Mouse (Mus musculus): ENCODE results near the gene Gde1. TPM values are rescaled to one million over a fixed set of nuclear protein-coding genes. Genes with fewer than 3 reads are reported as not detected.

Gde1 gene
- 10 to 100 TPM; 46.0 to 55.2 (median 49.7) TPM for total RNA-seq (2022)

DNA sequence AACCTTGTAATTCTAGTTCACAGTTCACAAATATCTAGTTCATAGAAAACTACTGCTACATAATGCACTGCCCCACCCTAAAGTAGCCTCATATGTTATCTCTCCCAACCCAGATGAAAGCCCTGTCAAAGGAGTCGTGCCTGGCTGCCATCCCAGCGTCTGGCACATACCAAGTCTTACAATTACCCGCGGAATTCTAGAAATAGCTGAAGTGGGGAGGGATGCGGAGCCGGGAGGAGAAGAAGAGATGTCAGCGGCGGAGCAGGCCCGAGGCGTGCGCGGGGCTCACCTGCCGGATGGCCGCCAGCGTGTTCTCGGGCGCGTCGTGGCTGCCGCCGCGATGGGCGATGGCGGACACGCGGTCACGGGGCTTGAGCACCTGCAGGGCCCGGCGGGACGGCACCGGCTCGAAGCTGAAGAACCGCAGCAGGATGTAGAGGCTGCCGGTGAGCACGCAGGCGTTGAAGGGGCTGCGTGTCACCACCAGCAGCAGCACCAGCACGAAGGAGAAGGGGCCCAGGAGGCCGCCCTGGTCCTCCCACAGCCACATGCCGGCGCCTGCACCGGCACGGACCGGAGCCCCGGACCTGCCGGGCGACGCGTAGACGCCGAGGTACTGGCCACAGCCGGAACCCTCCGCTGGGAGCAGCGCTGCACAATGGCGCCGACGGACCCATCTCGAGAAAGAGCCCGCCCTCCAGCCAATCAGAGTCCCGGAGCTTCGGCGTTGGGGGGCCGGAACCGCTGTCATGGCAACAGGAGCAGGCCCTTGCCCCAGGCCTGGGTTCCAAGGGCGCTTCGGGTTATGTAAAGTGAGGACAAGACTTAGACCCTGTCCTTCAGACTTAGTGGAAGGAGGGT, at the start of gene Gde1:
Gene Gde1, minus strand, starts transcription at position 678 of the 861 bp plus-strand sequence.
- peak; percentile 82 to 85 for DNase-seq (ENCODE audit: low spot score in 2 of 2)

DNA sequence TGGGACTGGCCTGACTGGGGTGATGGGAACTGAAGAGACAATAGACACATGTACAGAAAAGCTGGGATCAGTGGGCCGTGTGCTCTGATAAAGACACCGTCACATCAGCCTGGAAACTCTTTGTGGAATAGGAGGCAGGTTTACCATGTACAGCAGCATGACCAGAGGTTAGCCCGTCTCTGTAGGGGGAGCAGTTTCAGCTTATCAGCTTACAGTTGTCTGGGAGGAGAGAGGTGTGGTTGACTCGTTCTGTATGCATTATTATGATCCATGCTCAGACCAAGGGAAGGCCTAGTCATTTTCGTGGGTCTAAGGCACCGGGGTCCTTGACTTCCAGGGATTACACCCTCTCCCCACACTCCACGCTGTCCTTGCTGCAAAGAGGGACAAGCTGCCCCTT, 46.0 kb upstream of the Gde1 start:
- no peak for DNase-seq (ENCODE audit: low spot score in 2 of 2)

DNA sequence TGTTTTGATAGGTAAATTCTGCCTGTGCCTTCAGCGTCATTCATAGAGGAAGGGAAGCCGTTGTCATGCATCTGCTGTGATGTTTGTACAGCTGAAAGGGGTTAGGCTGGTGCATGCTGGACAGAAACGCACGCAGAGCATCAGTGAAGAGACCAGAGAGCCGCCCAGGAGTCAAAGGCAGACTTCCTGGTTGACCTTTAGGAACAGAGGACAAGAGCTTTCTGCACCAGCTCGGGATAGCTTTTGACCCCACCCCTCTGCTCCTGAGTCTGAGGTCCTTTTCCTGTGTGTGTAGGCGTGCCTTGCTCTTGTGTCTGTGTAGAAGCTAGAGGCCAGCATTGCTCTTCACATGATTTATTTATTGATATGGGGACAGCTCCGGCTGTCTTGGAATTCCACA, 44.1 kb upstream of the Gde1 start:
- no peak for DNase-seq (ENCODE audit: low spot score in 2 of 2)

DNA sequence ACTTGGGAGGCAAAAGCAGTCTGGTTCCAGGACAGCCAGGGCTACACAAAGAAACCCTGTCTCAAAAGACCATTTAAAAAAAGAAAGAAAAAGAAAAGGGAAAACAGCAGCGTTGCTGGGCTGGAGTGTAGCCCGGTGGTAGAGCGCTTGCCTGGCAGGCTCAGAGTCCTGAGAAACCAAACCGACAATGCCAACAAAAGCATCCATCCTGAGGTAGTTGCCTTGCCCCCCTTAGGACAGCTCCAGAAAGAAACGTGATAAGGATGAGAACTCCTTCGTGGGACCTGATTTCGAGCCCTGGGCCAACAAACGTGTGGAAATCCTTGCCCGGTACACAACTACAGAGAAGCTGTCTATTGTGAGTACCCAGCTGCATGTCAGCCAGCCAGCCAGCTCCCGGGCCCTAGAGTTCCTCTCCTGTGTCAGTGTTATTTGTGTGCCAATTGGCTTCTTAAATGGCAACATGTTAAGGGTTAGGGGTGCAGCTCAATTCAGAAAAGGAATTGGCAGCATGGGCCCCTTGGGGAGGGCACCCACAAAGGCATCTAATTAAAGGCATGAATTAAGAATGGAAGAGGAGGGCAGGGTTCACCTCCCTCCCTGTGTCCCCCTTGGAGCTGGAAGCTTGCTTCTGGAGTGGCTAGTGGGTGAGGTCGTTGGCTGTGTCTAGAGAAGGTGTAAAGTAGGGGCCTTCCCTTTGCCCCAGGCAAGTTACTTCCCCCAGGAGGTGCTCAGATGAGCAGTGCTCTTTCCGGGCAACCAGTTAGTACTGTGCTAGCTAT, 42.5 kb upstream of the Gde1 start:
- DNase-seq (ENCODE audit: low spot score in 2 of 2), result no peak

DNA sequence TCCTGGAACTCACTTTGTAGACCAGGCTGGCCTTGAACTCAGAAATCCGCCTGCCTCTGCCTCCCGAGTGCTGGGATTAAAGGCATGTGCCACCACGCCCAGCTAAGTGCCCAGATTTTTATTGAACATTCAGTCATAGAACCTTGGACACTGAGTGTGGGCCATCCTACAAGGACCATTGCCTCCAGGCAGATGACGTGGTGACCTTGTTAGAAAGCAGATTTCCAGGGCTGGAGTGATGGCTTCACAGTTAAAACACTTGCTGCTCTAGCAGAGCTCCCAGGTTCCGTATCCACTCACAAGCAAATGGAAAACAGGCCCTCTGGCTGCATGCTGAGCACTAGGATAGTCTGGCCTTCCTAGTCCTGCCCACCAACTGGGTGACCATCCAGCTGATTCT, 39.2 kb upstream of the Gde1 start:
- DNase-seq (ENCODE audit: low spot score in 2 of 2), result no peak

DNA sequence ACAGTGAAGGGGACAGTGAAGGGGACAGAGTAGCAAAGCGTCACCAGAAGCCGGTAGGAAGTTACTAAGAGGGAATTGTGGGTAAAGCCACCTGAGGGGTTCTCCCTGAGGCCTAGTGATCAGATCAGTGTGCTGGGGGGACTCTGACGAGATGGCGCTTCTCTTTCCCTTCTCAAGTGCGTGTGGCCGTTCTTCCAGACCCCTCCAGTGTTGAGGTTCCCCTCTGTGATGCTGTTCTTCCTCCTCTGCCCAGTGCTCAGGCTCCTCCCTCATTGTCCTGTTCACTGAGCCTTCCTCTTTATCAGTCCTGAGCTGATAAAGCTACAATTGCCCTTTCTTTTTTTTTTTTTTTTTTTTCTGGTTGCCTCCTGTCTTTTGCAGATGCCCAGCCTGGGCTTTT, 36.7 kb upstream of the Gde1 start:
- DNase-seq (ENCODE audit: low spot score in 2 of 2), result no peak

DNA sequence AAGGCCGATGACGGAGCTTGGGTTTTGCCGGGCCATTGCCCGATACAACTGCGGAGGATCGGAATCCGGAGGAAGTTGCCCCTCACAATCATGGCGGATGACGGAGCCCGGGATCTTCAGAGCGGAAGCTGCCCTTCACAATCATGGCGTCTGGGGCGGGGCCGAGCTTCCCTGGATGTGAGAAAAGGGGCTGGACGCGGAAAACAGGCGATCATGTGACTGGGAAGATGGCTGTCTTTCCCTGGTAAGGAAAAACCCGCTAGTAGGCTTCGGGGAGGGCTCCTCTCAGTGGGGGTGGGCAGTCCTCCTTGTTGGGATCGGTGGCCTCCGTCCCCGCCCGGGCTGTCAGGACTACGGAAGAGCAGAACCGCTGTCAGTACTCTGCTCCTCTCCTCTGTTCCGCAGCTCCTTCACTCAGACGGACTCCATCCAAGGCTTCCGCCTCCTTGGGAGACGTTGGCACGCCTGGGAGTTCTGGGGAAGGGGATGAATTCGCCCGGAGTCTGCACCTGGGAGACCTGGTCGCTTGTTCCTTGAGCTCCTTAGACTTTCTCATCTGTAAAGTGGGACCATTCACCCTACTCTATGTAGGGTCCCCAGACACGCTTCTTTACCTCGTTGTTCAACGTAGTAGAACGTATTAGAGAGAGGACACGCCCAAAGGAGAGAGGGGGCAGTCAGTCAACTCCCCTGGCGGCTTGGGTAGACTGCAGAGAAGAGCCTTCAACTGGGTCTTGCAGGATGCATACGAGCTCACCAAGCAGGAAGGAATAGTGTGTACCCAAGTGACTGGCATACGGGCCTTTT, 35.2 kb upstream of the Gde1 start:
- DNase-seq (ENCODE audit: low spot score in 2 of 2), result peak; percentile 92 to 93

DNA sequence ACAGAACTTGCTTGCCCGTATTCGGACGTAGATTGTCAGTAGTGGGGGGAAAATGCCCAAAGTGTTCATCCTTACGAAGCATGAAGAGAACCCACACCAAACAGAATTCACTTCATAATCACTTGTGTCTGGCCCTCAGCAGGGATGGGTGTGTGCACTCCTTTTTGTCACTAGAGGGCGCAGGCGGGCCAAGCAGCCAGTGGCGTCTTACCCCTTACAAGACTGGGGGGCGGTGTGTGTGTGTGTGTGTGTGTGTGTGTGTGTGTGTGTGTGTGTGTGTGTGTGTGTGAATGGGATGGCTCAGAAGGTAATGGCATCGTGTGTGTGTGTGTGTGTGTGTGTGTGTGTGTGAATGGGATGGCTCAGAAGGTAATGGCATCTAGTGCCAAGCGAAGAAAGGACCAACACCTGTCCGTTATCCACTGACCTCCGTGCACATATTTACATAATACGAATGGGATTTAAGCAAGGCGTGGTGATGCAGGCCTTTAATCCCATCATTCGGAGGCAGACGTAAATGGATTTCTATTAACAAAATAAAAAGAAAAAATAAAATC, 34.5 kb upstream of the Gde1 start, which contains the start of gene Vps35l:
Gene Vps35l, plus strand, starts transcription at position 252 of the 557 bp plus-strand sequence.
- DNase-seq (ENCODE audit: low spot score in 2 of 2), result peak; percentile 57 to 74

DNA sequence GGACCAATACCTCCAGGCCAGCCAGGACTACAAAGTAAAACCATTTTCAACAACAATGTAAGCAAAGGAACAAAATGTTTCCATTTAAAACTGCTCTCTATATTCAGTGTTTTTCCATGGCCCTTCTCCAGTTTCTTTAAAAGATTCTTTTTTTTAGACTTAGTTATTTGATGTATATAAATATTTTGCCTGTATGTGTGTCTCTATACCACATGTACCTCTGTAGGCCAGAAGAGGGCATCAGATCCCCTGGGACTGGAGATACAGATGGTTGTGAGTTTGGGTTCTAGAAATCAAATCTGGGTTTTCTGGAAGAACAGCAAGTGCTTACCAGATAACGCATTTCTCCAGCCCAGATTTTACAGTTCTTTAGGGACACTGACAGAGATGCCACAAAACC, 33.2 kb upstream of the Gde1 start:
- no peak for DNase-seq (ENCODE audit: low spot score in 2 of 2)

DNA sequence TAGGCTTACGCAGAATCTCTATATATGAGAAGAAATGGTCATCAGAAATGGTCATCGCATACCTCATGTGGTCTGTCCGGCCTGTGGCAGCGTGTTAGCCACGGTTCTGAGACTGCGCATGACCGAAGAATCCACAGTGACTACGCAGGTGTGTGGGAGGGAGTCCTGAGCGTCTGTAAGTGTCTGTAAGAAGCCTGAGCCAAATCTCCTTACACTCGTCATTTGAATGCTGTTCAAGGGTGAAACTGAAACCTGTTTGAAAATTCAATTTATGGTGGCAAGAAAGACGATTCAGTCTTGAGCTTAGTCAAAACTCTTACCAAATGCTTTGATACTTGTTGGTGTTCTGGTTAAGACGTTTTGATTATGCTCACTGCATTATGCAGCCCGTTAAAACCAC, 27.6 kb upstream of the Gde1 start:
- DNase-seq (ENCODE audit: low spot score in 2 of 2), result no peak

DNA sequence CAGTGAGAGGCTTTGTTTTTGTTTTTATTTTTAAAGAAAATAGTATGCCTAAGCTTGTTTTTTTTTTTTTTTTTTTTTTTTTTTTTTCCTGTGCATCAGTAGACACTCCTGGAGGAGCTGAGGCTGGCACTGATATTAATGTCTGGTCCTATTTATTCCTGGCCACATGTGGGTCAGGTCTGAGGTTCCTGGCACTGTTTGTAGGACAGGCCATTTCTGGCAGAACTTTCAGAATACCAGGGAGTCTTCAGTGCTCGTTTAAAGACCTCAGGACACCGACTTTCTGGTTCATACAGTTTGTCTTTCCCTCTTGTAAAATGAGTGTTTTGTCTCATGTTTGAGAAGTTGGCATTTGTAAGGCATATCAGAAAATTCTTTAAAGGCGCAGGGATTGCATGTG, 26.2 kb upstream of the Gde1 start:
- peak; percentile 5 to 8 for DNase-seq (ENCODE audit: low spot score in 2 of 2)

DNA sequence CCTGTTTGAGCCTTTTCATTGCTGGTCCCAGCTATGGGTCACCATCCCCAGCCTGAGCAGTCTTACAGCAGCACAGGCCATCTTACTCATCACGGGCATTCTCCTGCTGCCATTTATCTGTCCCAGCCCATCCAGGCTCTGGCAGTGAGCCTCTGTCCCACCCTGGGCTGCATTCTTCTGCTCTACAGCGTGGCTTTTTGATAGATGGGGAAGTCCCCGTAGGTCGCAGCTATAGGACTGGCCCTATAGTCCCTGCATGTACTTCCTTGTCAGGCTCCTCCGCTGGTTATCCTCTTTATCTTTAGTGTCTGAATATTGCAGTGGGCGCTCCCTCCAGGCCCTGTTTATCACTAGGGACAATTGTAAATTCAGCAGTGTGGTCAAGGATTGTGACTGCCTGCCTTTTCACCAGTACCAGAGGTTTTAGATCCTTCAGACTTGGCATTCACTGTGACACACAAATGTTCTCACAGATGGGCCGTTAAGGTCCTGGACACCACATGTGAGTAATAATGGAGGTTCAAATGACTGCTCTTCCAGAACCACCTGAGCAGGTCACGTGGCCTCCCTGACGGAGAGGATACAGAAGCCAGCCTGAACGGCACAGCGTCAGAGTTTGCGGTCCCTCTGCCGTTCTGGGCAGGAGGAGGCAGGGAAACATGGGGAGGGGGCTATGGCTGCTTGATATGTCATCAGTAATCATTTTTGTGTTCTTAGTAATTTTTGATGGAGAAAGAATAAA, 23.4 kb upstream of the Gde1 start:
- no peak for DNase-seq (ENCODE audit: low spot score in 2 of 2)

DNA sequence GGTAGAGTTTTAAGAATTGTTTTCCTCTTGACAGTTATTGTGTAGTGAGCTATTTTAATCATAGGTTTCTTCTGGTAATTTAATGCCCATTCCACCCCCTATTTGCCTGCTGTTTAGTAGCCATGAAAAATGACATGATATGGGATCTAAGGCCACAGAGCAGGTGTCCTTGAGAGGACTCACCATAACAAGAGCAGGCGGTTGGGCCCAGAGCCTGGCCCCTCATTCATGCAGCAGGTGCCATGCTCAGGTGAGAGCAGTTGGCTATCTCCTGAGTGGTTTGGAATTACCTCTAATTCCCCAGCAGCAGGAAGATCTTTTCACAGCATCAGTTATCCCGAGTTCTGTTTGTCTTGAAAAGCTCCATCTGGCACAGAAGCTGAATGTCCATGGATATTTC, 19.9 kb upstream of the Gde1 start:
- DNase-seq (ENCODE audit: low spot score in 2 of 2), result no peak

DNA sequence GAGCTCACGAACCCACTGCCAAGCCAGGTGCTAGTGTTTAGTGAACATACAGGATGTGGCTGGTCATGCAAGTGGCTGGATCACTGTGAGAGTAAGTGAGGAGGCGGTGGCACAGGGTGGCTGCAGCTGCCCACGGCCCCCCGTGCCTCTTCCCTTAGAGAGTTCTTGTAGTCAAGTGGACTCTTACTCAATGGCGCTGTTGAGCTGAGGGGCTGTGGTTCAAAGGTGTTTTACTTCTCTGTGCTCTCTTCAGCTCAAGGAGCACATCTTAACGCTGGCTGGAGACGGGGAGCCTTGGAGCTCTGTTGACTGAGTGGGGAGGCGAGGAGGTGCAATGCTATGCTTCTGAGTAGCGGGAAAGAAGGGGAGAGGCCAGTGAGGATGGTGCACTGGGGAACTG, 18.3 kb upstream of the Gde1 start:
- no peak for DNase-seq (ENCODE audit: low spot score in 2 of 2)

DNA sequence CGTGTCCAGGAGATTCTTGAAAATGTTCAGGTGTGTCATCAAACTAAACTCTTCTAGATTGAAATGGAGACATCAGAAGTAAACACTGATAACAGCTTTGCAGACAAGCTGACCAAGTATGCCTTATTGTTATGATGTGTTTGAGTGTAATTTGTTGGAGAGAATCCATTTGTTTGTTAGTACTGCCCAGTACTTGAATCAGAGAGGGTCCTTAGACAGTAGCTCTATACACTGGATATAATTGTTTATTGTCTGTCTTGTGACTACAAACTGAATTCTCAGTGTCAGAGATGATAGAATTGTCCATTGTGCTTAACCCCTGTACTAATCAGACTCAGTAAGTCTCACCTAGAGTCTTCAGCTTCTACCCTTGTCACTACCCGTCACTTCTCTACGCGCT, 12.5 kb upstream of the Gde1 start:
- no peak for DNase-seq (ENCODE audit: low spot score in 2 of 2)

DNA sequence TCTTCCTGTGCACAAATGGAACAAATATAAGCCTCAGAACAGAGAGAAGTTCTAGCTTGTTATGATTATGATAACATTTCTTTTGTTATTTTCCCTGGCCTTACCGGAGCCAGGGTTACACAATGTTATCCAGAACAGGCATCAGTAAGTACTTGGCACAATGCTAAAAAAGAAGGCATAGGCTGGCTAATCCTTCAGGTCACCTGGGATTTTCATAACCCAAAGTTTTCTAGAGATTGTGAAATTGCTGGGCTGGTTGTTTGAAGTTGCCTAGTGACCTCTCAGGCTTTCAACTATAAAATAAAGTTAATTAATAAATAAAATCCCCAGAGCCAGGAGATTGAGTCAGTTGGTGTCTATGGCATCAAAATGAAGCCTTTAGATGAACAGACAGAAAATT, 9.3 kb upstream of the Gde1 start:
- DNase-seq (ENCODE audit: low spot score in 2 of 2), result no peak

DNA sequence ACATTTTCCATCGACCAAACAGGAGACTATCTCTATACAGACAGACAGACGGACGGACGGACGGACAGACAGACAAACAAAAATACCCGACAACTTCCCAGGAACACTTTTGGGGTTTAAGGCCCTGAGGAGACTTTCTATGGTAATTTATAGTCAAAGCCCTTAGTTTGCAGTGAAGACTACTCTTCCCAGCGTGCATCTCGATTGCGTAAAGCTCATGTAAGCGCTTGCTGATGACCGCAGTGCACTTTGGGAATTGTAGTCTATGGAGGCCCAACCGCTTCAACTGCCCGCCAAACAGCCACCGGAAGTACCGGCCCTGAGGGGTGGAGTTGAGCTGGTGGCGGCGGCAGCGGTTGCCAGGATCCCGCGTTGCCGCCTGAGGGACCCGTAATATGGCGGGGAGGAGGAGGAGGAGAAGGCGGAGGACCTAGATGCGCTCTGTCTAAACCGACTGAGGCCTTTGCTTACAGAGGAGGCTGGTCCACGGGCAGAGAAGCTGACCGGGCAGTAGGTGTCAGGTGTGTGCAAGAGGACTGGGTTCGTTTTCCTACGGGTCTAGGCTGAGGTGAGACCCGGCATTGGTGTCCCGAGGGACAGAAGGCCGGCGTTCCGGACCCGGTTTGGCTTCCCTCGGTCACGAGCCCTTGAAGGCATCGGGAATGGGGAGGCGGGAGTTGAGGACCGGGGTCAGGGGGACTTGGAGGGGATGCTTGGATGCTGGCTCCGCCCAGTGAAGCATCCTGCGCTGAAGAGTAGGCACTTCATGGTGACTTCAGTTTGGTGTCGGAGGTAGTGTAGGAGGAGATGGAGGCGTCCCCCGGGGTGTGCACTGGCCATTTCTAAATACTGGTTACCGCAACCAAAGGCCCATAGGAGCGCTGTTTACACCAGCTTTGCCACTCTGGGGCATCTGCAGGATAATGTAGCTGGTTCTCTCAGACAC, 6.9 kb upstream of the Gde1 start, which contains the start of gene Ccp110:
Gene Ccp110, plus strand, starts transcription at position 325 of the 946 bp plus-strand sequence.
- peak; percentile 89 to 91 for DNase-seq (ENCODE audit: low spot score in 2 of 2)

DNA sequence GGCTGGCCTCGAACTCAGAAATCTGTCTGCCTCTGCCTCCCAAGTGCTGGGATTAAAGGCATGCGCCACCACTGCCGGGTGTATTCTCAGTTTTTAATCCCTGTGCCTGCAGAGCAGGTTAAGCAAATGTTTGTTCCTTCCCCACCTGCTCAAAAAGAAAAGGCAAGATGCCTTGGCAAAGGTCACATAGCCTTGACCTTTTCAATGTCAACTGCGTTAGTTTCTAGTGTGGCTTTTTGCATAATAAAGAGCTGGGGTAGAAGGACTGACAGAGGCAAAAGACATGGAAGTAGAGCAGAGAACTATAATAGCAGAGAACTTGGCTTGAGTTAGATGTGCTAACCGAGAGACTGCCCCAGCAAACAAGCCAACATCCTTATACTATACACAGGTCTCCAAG, 5.2 kb upstream of the Gde1 start:
- DNase-seq (ENCODE audit: low spot score in 2 of 2), result no peak

DNA sequence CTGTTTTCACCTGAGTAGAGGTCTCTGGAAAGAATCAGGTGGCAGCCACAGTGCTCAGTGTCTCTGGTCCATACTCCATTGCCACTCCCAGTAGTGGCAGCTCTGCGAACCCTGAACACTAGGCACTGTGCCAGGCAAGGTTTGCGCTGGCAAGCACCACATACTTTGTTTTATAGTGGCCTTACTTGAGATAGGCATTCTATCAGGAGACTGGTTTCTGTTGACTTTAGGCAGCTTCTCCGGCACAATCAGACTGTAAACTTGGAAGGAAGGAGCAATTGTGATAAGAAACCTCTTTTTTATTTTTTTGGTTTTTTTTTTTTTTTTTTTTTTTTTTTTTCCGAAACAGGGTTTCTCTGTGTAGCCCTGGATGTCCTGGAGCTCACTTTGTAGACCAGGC, 2.4 kb upstream of the Gde1 start:
- DNase-seq (ENCODE audit: low spot score in 2 of 2), result no peak

DNA sequence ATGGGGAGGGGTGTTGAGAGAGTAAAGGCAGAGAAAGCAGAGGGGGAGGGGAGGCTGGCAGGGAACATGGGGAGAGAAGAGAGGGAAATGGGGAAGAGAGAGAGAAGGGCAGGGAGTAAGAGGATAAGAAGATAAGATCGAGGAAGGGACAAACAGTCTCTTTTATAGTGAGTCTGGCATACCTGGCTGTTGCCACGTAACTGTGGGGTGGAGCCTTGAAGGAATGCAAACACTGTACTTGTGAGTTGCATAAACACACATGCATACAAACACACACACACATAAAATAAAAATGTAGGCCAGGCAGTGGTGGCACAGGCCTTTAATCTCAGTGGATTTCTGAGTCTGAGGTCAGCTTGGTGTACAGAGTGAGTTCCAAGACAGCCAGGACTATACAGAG, 1.6 kb upstream of the Gde1 start:
- DNase-seq (ENCODE audit: low spot score in 2 of 2), result no peak

Data from gastrocnemius, adult 8-10 months (tissue).